Mouse (Mus musculus) brain, embryonic 14.5 days (tissue): ENCODE results near the gene Omt2b.
"Not testable (repeated sequence)": the region's sequence is repeated elsewhere in the genome, so short reads cannot be mapped to it uniquely, and the experiment has no call there.

Experiments
- CTCF ChIP-seq: fragments of 200-500 bp; IDR thresholded peaks from 2 replicates; pipeline ENCODE4 v1.5.1; 2012; ENCODE audit warnings: inconsistent platforms, mild to moderate bottlenecking, moderate library complexity, borderline replicate concordance; ENCODE audit not compliant: insufficient read depth, insufficient read length; ENCODE audit errors: extremely low read depth
- POLR2A ChIP-seq: fragments of 200-500 bp; IDR thresholded peaks from 2 replicates; pipeline ENCODE4 v1.6.1; 2012; ENCODE audit warnings: mild to moderate bottlenecking, inconsistent platforms, borderline replicate concordance; ENCODE audit not compliant: poor library complexity, insufficient read depth, insufficient read length, severe bottlenecking; ENCODE audit errors: extremely low read depth

GRCm38 (mm10) chr9:78282002-78282711 lies 45.2 kb upstream of the Omt2b start:
- not testable (repeated sequence) for TF ChIP-seq POLR2A, CTCF
